Mouse (Mus musculus) megakaryocyte, embryonic 14.5 days (primary cell): ENCODE data around the gene Tex2.

Experiments
- FLI1 ChIP-seq: IDR thresholded peaks from 2 replicates; pipeline ENCODE4 v1.6.1; 2012; ENCODE audit warnings: low read length, inconsistent platforms, mixed read lengths
- GATA1 ChIP-seq: IDR thresholded peaks from 3 replicates; pipeline ENCODE4 v1.6.1; 2012; ENCODE audit warnings: mixed read lengths, low read length, inconsistent platforms, borderline replicate concordance

GRCm38 (mm10) chr11:106572020-106572782, 41.0 kb downstream of the Tex2 start:
- TF ChIP-seq FLI1 (no peak), GATA1 (no peak)
